Mouse (Mus musculus) hindbrain, embryonic 16.5 days (tissue): ENCODE data around the gene Coro1b. TPM values are rescaled to one million over a fixed set of nuclear protein-coding genes. Genes with fewer than 3 reads are reported as not detected.

Source experiments
- ATAC-seq: fragments of 200-750 bp; cut with Nextera tagmentation; 2 replicates; pipeline ENCODE4 v1.8.0; 2017; ENCODE audit warnings: moderate TSS enrichment, moderate library complexity
- H3K27ac ChIP-seq: fragments of 300-500 bp; sonication (generic); 2 replicates; pipeline ENCODE4 v1.5.1; 2014; ENCODE audit warnings: low read depth, mild to moderate bottlenecking, control low read depth, low read length, moderate library complexity
- H3K27me3 ChIP-seq: fragments of 300-500 bp; sonication (generic); replicated peaks from 2 replicates; pipeline ENCODE4 v1.6.1; 2014; ENCODE audit warnings: low read length; ENCODE audit not compliant: control insufficient read depth, insufficient read depth
- H3K36me3 ChIP-seq: fragments of 300-500 bp; sonication (generic); 2 replicates; pipeline ENCODE4 v1.6.1; 2014; ENCODE audit warnings: mild to moderate bottlenecking, low read length, moderate library complexity, mixed read lengths; ENCODE audit not compliant: control insufficient read depth, insufficient read depth
- H3K4me1 ChIP-seq: fragments of 300-500 bp; sonication (generic); 2 replicates; pipeline ENCODE4 v1.6.1; 2014; ENCODE audit warnings: low read depth, low read length; ENCODE audit not compliant: control insufficient read depth, insufficient read depth
- H3K4me2 ChIP-seq: fragments of 300-500 bp; sonication (generic); 2 replicates; pipeline ENCODE4 v1.6.1; 2014; ENCODE audit warnings: mild to moderate bottlenecking, low read length, control low read depth, moderate library complexity
- H3K4me3 ChIP-seq: fragments of 300-500 bp; sonication (generic); 2 replicates; pipeline ENCODE4 v1.5.1; 2014; ENCODE audit warnings: mild to moderate bottlenecking, low read length, control low read depth, moderate library complexity
- H3K9ac ChIP-seq: fragments of 300-500 bp; sonication (generic); 2 replicates; pipeline ENCODE4 v1.6.1; 2014; ENCODE audit warnings: low read depth, mild to moderate bottlenecking, control low read depth, low read length, moderate library complexity
- H3K9me3 ChIP-seq: fragments of 300-500 bp; sonication (generic); 2 replicates; pipeline ENCODE4 v1.6.1; 2014; ENCODE audit warnings: mild to moderate bottlenecking, low read length, moderate library complexity; ENCODE audit not compliant: control insufficient read depth
- WGBS: fragments of 180-500 bp; shearing (Covaris S2); extraction: QIAGEN DNeasy Blood & Tissue Kit; methylation state at CpG from one replicate; pipeline ENCODE4 v1.1.7; 2014; 5-methylcytosine and 5-hydroxymethylcytosine counted together
- polyA plus RNA-seq: library from polyadenylated mRNA; unstranded; fragments of >200 nt; fragmentation: Nextera tagmentation; extraction: Ambion mirVana; gene quantifications from 2 replicates; pipeline ENCODE4 v1.2.1, GENCODE M21; 2015

Coro1b gene
- polyA plus RNA-seq, 1 experiment from 2014 or later, result 122 TPM

GRCm38 (mm10) chr19:4196048-4196447, 47.6 kb downstream of the Coro1b start:
- H3K4me3 ChIP-seq, result no peak overlapping the region
- 59% methylated on average over 2 of the region's 2 CpGs for WGBS
- H3K4me1 ChIP-seq, result peaks cover 45% of the 10 kb centered on the region
- no peak overlapping the region for H3K27ac ChIP-seq
- H3K36me3 ChIP-seq, result peaks cover 32% of the 10 kb centered on the region
- no peaks in the 10 kb centered on the region for H3K27me3 ChIP-seq
- no peak for ATAC-seq
- H3K4me2 ChIP-seq, result no peak overlapping the region
- H3K9me3 ChIP-seq, result no peaks in the 10 kb centered on the region
- no peak overlapping the region for H3K9ac ChIP-seq

GRCm38 (mm10) chr19:4196548-4196947, 48.1 kb downstream of the Coro1b start:
- no peak overlapping the region for H3K4me3 ChIP-seq
- no peaks in the 10 kb centered on the region for H3K9me3 ChIP-seq
- peaks cover 46% of the 10 kb centered on the region for H3K4me1 ChIP-seq
- H3K4me2 ChIP-seq, result no peak overlapping the region
- peaks cover 32% of the 10 kb centered on the region for H3K36me3 ChIP-seq
- no peak for ATAC-seq
- no peak overlapping the region for H3K9ac ChIP-seq
- no peaks in the 10 kb centered on the region for H3K27me3 ChIP-seq
- H3K27ac ChIP-seq, result peak overlapping the region; percentile 27; the same call in 1 of the 2 replicates
- WGBS, result 51% methylated on average over 5 of the region's 5 CpGs

GRCm38 (mm10) chr19:4197180-4197579, 48.8 kb downstream of the Coro1b start:
- H3K4me1 ChIP-seq, result peaks cover 49% of the 10 kb centered on the region
- ATAC-seq, result no peak
- no peaks in the 10 kb centered on the region for H3K27me3 ChIP-seq
- no peak overlapping the region for H3K4me2 ChIP-seq
- H3K36me3 ChIP-seq, result peaks cover 32% of the 10 kb centered on the region
- WGBS, result 75% methylated on average over 3 of the region's 3 CpGs
- no peaks in the 10 kb centered on the region for H3K9me3 ChIP-seq
- H3K9ac ChIP-seq, result no peak overlapping the region
- H3K4me3 ChIP-seq, result no peak overlapping the region
- no peak overlapping the region for H3K27ac ChIP-seq

- peak; percentile 86 for ATAC-seq
- H3K27ac ChIP-seq, result peak within 1 kb of the TSS; percentile 64; the same call in 1 of the 2 replicates
- H3K9ac ChIP-seq, result peak within 1 kb of the TSS; percentile 77
- no peaks in the 10 kb centered on the region for H3K9me3 ChIP-seq
- peak within 1 kb of the TSS; percentile 97 for H3K4me2 ChIP-seq
- 0 out of 2 replicates have a peak, but pooled peaks cover 2% of the 10 kb centered on the region for H3K27me3 ChIP-seq
- peaks cover 9% of the 10 kb centered on the region for H3K36me3 ChIP-seq
- under 1% methylated on average over 34 of the region's 34 CpGs for WGBS
- peaks cover 25% of the 10 kb centered on the region for H3K4me1 ChIP-seq
- peak within 1 kb of the TSS; percentile 77 for H3K4me3 ChIP-seq
These were observed 53.0 kb downstream of the Coro1b start, which contains the start of gene Rad9a for GRCm38 (mm10) chr19:4201291-4201909. Rad9a (minus strand) TSS chr19:4201662.

GRCm38 (mm10) chr19:4202149-4202548, 53.7 kb downstream of the Coro1b start:
- Histone ChIP-seq H3K4me2 (peak overlapping the region; percentile 97), H3K27ac (no peak overlapping the region), H3K9me3 (no peaks in the 10 kb centered on the region), H3K4me1 (peaks cover 21% of the 10 kb centered on the region), H3K4me3 (peak overlapping the region; percentile 77), H3K9ac (peak overlapping the region; percentile 77), H3K27me3 (0 out of 2 replicates have a peak, but pooled peaks cover 4% of the 10 kb centered on the region), H3K36me3 (peaks cover 1% of the 10 kb centered on the region)
- peak; percentile 7; the same call in 1 of the 2 replicates for ATAC-seq
- 22% methylated on average over 7 of the region's 7 CpGs for WGBS

- Histone ChIP-seq H3K4me2 (no peak overlapping the region; the same call in 1 of the 2 replicates), H3K27me3 (0 out of 2 replicates have a peak, but pooled peaks cover 4% of the 10 kb centered on the region), H3K9ac (no peak overlapping the region), H3K36me3 (no peaks in the 10 kb centered on the region), H3K4me1 (peaks cover 21% of the 10 kb centered on the region), H3K4me3 (no peak overlapping the region), H3K27ac (no peak overlapping the region), H3K9me3 (no peaks in the 10 kb centered on the region)
- whole genome bisulfite sequencing, result 68% methylated on average over 3 of the region's 3 CpGs
- ATAC-seq, result no peak
These were observed 54.7 kb downstream of the Coro1b start for GRCm38 (mm10) chr19:4203148-4203547.

Other genes starting within 250 kb of the Coro1b start
- gene Tcirg1, start 241.5 kb upstream of the Coro1b start, polyA plus RNA-seq, result 18.9 and 21.2 TPM in 2 replicates
- gene Ndufs8, start 235.8 kb upstream of the Coro1b start, polyA plus RNA-seq, result 307 and 320 TPM in 2 replicates
- 2.2 and 3.1 TPM in 2 replicates for gene Aldh3b1, start 218.8 kb upstream of the Coro1b start, polyA plus RNA-seq
- 12.4 and 14.1 TPM in 2 replicates for gene Unc93b1, start 213.4 kb upstream of the Coro1b start, polyA plus RNA-seq
- gene Aldh3b3, start 190.0 kb upstream of the Coro1b start, polyA plus RNA-seq, result not detected in 2 replicates
- gene Aldh3b2, start 176.3 kb upstream of the Coro1b start, polyA plus RNA-seq, result 0.44 and 0.66 TPM in 2 replicates
- gene Acy3, start 162.0 kb upstream of the Coro1b start, polyA plus RNA-seq, result 2.9 and 3.1 TPM in 2 replicates
- 0.67 and 0.89 TPM in 2 replicates for gene Tbx10, start 155.9 kb upstream of the Coro1b start, polyA plus RNA-seq
- gene Nudt8, start 148.0 kb upstream of the Coro1b start, polyA plus RNA-seq, result 22.6 and 25.5 TPM in 2 replicates
- gene Gm49405, start 148.0 kb upstream of the Coro1b start, polyA plus RNA-seq, result 3.5 and 4.3 TPM in 2 replicates
- 4.9 and 6.6 TPM in 2 replicates for gene Doc2g, start 145.3 kb upstream of the Coro1b start, polyA plus RNA-seq
- gene Ndufv1, start 135.8 kb upstream of the Coro1b start, polyA plus RNA-seq, result 265 and 277 TPM in 2 replicates
- gene Gstp1, start 110.6 kb upstream of the Coro1b start, polyA plus RNA-seq, result 569 and 604 TPM in 2 replicates
- gene Gstp2, start 102.6 kb upstream of the Coro1b start, polyA plus RNA-seq, result 2.5 and 2.6 TPM in 2 replicates
- 0.26 TPM in 1 of 2 replicates, not detected in the other for gene Gstp3, start 89.0 kb upstream of the Coro1b start, polyA plus RNA-seq
- gene Cabp2, start 67.0 kb upstream of the Coro1b start, polyA plus RNA-seq, result not detected in 2 replicates
- gene Cdk2ap2, start 51.4 kb upstream of the Coro1b start, polyA plus RNA-seq, result 85.4 and 86.4 TPM in 2 replicates
- 87.3 and 91.9 TPM in 2 replicates for gene Pitpnm1, start 48.6 kb upstream of the Coro1b start, polyA plus RNA-seq
- gene Aip, start 22.8 kb upstream of the Coro1b start, polyA plus RNA-seq, result 109 and 113 TPM in 2 replicates
- gene Gpr152, start 8.8 kb upstream of the Coro1b start, polyA plus RNA-seq, result not detected in 2 replicates
- 0.24 and 0.29 TPM in 2 replicates for gene Cabp4, start 4.6 kb upstream of the Coro1b start, polyA plus RNA-seq
- 0.41 and 0.63 TPM in 2 replicates for gene Ptprcap, start 5.0 kb downstream of the Coro1b start, polyA plus RNA-seq
- gene Rps6kb2, start 14.7 kb downstream of the Coro1b start, polyA plus RNA-seq, result 54.1 and 57.0 TPM in 2 replicates
- 6.5 and 7.9 TPM in 2 replicates for gene Carns1, start 26.9 kb downstream of the Coro1b start, polyA plus RNA-seq
- gene Tbc1d10c, start 42.7 kb downstream of the Coro1b start, polyA plus RNA-seq, result 0.54 and 1.1 TPM in 2 replicates
- 604 and 614 TPM in 2 replicates for gene Ppp1ca, start 43.4 kb downstream of the Coro1b start, polyA plus RNA-seq
- gene Rad9a, start 53.0 kb downstream of the Coro1b start, polyA plus RNA-seq, result 25.0 and 26.5 TPM in 2 replicates
- 1.0 and 1.1 TPM in 2 replicates for gene Clcf1, start 65.6 kb downstream of the Coro1b start, polyA plus RNA-seq
- gene AC109138.7, start 65.7 kb downstream of the Coro1b start, polyA plus RNA-seq, result not detected in 2 replicates
- 21.3 and 24.0 TPM in 2 replicates for gene Pold4, start 83.3 kb downstream of the Coro1b start, polyA plus RNA-seq
- gene Ssh3, start 120.6 kb downstream of the Coro1b start, polyA plus RNA-seq, result 19.9 and 21.2 TPM in 2 replicates
- 69.0 and 85.3 TPM in 2 replicates for gene Ankrd13d, start 134.5 kb downstream of the Coro1b start, polyA plus RNA-seq
- gene Grk2, start 157.6 kb downstream of the Coro1b start, polyA plus RNA-seq, result 27.3 and 28.3 TPM in 2 replicates
- 29.8 and 34.8 TPM in 2 replicates for gene Kdm2a, start 249.7 kb downstream of the Coro1b start, polyA plus RNA-seq